Mouse (Mus musculus) heart, adult 18-20 months (tissue): Measurements from ENCODE around the gene Serpinb3b. TPM values are rescaled to one million over a fixed set of nuclear protein-coding genes. Genes with fewer than 3 reads are reported as not detected.
A peak's percentile ranks its signal among the peaks of the same experiment; 100 is the strongest.
"Not testable (repeated sequence)": the region's sequence is repeated elsewhere in the genome, so short reads cannot be mapped to it uniquely, and the experiment has no call there.

Experiments
- DNase-seq, 2 experiments: peaks; one replicate each; pipeline ENCODE4 v3.0.0; 2021 to 2022; ENCODE audit warnings: mixed read lengths in 1 of 2
- long read RNA-seq, 2 experiments: library from polyadenylated mRNA; stranded (forward); transcript quantifications; one replicate each; pipeline ENCODE4 v2.0.0; 2021
- total RNA-seq, 2 experiments: library from RNA; stranded (reverse); gene quantifications; 2 replicates each; pipeline ENCODE4 v1.2.3; 2021

Serpinb3b gene
- total RNA-seq: not detected
- long read RNA-seq, experiment 1: 0 reads
- long read RNA-seq, experiment 2: 0 reads

- not testable (repeated sequence) for DNase-seq
Observed at GRCm38 (mm10) chr1:107278261-107278660, at the start of gene Serpinb3b, which contains the start of gene Serpinb3c. Serpinb3b (minus strand) TSS chr1:107278361. Serpinb3c (minus strand) TSS chr1:107278371.

DNA sequence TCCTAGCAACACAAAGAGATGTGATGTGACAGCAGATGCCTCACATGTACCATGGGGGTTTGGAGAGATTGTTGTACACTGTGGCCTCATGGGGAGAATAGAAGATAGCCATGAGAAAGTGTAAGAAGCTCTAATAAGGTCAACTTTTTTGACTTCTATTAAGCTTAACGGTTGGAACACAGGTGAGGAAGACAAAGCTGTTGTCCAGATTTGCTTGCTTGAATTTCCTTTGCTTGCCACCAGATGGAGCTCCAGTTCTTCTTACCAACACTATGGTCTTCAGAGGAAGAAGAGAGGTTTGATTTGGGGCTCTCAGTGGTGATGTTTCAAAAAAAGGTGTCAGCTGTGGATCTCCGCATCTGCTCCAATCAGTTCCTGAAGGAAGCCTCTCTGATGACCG, 35.0 kb downstream of the Serpinb3b start:
- DNase-seq: peak in 1 of 2 experiments; percentile 6

GRCm38 (mm10) chr1:107217276-107217675, 60.9 kb downstream of the Serpinb3b start:
- not testable (repeated sequence) for DNase-seq

- DNase-seq: peak in 1 of 2 experiments; percentile 2
Observed at GRCm38 (mm10) chr1:107127453-107127852, 150.7 kb downstream of the Serpinb3b start.

Other genes starting within 250 kb of the Serpinb3b start
- gene Serpinb3a, start 226.1 kb downstream of the Serpinb3b start, total RNA-seq: not detected
- not detected for gene Serpinb3d, start 194.9 kb downstream of the Serpinb3b start, total RNA-seq
- not detected for gene Serpinb3c, start within 50 bp of the Serpinb3b start, total RNA-seq
- under 1 TPM in 1 of 2 experiments, not detected in 1; 0.18 TPM for gene Serpinb11, start 82.8 kb upstream of the Serpinb3b start, total RNA-seq
- gene Serpinb7, start 121.3 kb upstream of the Serpinb3b start, total RNA-seq: not detected
- under 1 TPM; 0.23 to 0.27 TPM for gene Serpinb2, start 233.1 kb upstream of the Serpinb3b start, total RNA-seq